Mouse (Mus musculus): Measurements from ENCODE around the gene St6galnac3.
"Not testable (repeated sequence)": the region's sequence is repeated elsewhere in the genome, so short reads cannot be mapped to it uniquely, and the experiment has no call there.

Gene St6galnac3

DNA sequence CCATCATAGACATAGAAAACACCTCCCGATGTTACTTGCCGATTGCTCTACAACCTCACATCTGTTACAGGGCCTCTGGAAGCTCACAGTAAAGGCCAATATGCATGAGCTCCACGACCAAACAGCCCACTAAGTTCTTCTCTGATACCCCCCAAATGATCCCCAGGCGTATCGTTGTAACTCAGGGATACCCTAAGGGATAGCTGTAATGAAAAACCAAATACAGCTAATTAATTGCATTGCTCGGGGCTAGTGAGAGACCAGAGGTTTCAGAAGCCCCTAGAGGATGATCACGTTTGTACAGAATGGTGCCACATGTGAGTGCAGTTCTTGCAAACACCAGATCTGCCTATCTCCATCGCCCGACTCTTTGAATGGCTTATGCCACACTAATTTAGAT, 315.7 kb downstream of the St6galnac3 start:
- DNase-seq (ENCODE audit: low read depth): no peak

GRCm38 (mm10) chr3:153408361-153408760, 316.6 kb downstream of the St6galnac3 start:
- DNase-seq (ENCODE audit: low read depth): no peak

- no peak for DNase-seq (ENCODE audit: low read depth)
Measured at GRCm38 (mm10) chr3:153407698-153408097, 317.3 kb downstream of the St6galnac3 start.

DNA sequence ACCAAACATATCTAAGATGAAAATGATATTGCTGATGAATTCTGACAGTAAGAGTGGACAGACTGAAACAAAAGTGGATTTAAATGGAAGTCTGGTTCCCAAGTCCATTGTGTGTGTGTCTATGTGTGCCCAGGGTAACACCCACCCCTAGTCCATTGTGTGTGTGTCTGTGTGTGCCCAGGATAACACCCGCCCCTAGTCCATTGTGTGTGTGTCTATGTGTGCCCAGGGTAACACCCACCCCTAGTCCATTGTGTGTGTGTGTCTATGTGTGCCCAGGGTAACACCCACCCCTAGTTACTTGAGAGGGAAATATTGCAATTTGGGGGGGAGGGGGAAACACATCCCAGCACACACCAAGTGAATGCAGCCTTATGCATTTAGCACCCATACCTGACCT, 318.1 kb downstream of the St6galnac3 start:
- DNase-seq (ENCODE audit: low read depth): no peak

DNA sequence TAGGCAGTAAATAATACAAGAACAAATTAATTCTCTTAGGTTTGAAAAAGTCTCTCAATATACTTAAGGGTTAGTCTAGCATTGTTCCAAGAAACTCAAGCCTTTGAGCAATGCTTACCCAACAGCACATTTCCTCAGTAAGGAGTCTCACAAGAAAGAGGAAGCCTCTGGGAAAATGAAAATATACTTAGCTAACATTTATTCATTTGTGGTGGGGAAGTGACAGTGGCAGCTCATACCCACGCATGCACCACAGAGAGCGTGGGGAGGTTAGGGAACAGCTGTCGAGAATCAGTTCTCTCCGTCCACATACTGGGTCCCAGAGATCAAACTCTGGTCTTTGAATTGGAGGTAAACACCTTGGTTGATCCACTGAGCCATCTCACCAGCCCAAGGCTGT, 318.8 kb downstream of the St6galnac3 start:
- DNase-seq (ENCODE audit: low read depth): no peak

- DNase-seq (ENCODE audit: low read depth): no peak
Measured at GRCm38 (mm10) chr3:153405643-153406042, 319.3 kb downstream of the St6galnac3 start.

DNA sequence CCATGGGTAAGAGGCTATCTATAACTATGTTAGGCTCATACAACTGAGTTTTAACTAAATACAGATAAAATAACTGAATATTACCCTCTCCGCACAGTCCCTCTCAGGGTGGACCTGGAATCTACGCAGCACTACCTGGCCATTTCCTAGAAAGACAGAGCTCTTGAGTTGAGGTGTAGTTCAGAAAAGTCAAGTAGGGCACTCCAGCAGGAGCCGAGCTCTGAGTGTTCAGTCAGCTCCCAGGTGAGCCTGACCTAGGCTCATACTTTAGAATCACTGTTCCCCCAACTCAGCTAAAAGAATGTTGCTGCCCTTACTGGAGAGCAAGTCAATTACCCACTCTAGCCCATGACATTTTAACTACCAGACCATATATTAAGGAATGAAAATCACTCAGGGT, 324.7 kb downstream of the St6galnac3 start:
- no peak for DNase-seq (ENCODE audit: low read depth)

DNA sequence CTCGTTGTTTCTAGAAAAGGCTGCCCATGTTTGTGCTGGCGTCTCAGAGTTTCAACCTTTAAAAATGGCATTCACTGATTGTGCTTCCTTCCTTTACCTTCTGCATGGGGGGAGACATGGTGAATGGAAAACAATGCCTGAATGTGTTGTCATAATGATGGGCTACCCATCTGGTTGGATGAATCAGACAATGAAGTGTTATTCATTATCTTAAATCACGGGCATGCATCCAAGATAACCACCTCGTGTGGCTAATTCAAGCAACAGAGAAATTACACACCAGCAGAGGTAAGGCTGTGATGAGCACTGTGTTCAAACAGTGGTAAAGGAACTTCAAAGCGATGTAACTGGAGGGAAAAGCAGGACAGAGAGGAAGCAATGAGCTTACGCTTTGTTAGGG, 325.4 kb downstream of the St6galnac3 start:
- DNase-seq (ENCODE audit: low read depth): no peak

- DNase-seq (ENCODE audit: low read depth): no peak
Measured at GRCm38 (mm10) chr3:153397726-153398125, 327.2 kb downstream of the St6galnac3 start.

GRCm38 (mm10) chr3:153396375-153397068, 328.5 kb downstream of the St6galnac3 start:
- no peak for DNase-seq (ENCODE audit: low read depth)

DNA sequence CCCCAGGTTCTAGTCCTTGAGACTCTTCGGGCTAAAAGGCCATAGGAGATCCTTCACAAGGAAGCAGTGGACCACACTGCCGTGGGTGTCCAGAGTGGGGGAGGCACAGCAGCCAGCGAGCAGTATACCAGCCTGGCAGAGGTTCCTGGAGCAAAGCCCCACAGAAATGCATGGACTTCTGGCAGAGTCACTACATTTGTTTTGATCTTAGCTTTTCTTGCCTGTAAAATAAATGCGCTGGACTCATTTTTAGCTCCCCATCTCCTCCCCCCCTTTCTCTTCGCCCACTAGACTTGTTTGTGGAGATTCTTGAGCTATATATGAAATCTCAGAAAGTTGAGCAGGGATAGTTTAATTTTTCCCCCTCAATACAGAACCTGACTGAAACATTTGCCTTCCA, 329.6 kb downstream of the St6galnac3 start:
- DNase-seq (ENCODE audit: low read depth): no peak

DNA sequence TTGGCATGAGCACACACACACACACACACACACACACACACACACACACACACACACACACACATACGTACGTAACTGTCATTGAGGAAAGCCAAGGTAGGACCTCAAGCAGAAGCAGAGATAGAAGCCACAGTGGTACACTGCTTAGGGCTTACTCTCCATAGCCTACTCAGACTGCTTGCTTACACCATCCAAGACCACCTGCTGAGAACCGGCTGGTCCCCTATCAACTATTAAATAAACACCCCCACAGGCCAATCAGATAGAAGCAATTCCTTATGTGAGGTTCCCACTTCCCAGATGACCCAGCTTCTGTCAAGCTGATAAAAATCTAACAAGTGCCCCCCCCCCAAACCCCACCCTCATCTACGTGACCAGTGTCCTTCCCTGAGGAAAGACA, 330.2 kb downstream of the St6galnac3 start:
- DNase-seq (ENCODE audit: low read depth): no peak

DNA sequence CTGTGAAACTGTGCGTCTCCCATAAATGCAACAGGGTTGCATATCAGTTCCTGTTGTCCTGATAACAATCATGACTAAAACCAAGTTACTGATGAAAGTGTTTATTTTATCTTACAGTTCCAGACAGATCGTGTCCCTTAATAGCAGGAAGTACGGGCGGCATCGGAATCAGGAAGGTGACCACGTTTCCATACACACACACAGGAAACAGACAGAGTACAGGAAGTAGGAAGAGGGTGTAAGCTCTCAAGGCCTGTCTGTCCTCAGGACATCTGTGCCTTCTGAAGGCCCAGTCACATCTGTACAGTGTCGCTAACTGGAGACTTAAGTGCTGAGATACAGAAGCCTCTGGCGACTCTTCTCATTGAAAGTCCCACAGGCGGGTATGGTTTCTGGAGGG, 330.8 kb downstream of the St6galnac3 start:
- no peak for DNase-seq (ENCODE audit: low read depth)

- DNase-seq (ENCODE audit: low read depth): not testable (repeated sequence)
Measured at GRCm38 (mm10) chr3:153391451-153391850, 333.5 kb downstream of the St6galnac3 start.

- DNase-seq (ENCODE audit: low read depth): not testable (repeated sequence)
Measured at GRCm38 (mm10) chr3:153384651-153385050, 340.3 kb downstream of the St6galnac3 start.

DNA sequence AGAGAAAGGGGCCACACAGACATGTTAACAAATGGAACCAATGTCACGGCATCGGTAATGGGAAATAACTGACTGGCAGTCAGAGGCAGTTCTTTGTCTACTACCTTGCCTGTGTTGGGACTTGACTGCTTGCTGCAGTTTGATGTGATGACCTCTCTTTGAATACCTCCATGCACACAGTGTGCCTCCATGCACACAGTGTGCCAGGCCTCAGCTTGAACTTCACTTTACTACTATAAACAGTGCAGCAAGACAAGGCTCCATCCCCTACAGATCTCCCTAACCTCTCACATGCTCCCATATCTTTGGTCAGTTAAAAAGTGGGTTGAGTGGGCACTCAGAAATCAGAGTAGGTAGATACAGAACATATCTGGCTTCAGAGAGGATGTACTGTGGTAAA, 341.3 kb downstream of the St6galnac3 start:
- no peak for DNase-seq (ENCODE audit: low read depth)

DNA sequence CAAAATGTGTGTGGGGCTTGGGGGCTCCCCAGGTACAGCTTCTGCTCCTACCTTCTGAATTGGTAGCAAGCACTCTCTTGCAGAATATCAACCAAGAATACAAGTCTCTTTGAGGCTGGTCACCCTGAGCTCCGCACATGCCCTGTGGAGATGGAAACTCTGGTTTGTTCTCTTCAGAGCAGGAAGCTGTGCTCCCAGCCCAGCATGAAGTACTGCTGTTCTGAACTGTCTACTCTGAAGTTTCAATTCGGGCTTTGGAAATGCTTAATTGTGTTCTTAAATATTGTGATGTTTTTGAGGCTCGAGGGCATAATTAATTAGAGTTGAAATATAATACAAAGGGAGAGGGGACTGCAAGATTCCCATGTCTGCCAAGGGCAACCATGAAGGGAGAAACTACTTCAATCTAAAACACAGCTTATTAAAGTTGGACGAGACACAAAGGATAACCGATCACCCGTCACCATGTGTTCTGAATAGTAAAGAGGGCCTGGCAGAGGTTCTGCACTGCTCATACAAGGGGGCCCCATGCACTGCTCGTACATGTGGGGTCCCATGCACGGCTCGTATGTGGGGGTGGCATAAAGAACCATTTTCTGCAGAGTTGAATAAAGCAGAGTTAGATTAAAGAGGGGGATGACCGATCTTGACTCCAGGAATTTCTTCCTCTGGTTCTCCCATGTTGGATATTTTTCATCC, 359.8 kb downstream of the St6galnac3 start:
- no peak for DNase-seq (ENCODE audit: low read depth)

GRCm38 (mm10) chr3:153364366-153364765, 360.6 kb downstream of the St6galnac3 start:
- no peak for DNase-seq (ENCODE audit: low read depth)

- no peak for DNase-seq (ENCODE audit: low read depth)
Measured at GRCm38 (mm10) chr3:153359966-153360365, 365.0 kb downstream of the St6galnac3 start.

- DNase-seq (ENCODE audit: low read depth): no peak
Measured at GRCm38 (mm10) chr3:153356071-153356470, 368.9 kb downstream of the St6galnac3 start.

DNA sequence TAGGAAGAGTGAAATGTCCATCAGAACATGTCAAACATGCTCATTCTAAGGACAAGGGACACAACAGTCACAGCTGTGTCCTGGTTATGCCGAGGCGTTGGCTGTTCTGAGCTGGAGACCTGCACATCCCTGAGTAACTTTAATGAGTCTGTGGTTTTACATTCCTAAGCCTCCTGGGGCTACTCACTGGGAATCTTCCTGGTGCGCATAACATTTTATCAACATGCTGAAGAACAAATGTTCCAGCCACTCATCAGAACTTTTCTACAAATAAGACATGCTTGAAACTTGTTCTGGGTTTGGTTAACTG, 370.0 kb downstream of the St6galnac3 start:
- DNase-seq (ENCODE audit: low read depth): no peak

GRCm38 (mm10) chr3:153354186-153354987, 370.6 kb downstream of the St6galnac3 start:
- DNase-seq (ENCODE audit: low read depth): no peak

All from NIH3T3 (cell line).